Mouse (Mus musculus) cerebellum, adult 9-11 months (tissue): ENCODE data around the gene C1s1.
"Not testable (repeated sequence)": the region's sequence is repeated elsewhere in the genome, so short reads cannot be mapped to it uniquely, and the experiment has no call there.

ENCODE experiments used
- DNase-seq: peaks from one replicate; pipeline ENCODE4 v3.0.0; 2022

C1s1 gene

GRCm38 (mm10) chr6:124542284-124542683 lies at the start of gene C1s1:
C1s1 (minus strand) TSS chr6:124542359.
- DNase-seq, result peak; percentile 23

DNA sequence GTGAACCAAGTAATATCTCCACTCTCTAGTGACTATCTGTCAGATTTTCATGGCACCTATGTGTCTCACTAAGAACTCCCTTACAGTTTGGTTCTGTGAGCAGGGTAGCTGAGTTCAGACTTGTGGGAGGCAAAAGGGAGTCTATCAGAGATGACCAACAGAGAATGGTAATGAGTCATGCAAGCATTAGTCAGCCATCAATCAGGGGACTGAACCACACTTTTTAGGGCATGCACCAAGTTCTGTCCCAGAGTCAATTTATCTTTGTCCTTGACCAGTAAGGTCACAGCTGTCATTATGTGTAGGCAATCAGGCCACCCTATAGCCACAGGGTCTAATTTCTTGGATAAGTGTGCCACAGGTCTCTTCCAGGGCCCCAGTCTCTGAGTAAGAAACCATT lies 46.6 kb upstream of the C1s1 start:
- no peak for DNase-seq

DNA sequence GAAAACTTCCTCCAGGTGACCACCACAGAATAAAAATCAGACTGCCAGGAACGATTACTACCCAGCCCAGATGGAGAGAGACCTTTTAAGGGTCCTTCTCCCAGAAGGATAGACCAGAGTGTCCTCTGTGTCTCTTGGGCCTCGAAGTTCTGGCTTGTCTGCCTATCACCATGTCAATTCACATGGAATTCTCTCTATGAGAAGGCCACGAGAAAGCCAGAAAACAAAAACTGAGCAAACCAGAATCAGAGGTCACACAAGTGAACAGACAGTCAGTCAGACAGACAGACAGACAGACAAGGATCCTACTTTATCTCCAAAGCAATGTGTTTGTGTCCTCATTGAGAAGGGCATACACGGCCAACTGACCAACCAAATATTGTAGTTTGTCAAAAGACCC lies 44.1 kb upstream of the C1s1 start:
- DNase-seq, result no peak

GRCm38 (mm10) chr6:124585761-124586160 lies 43.6 kb upstream of the C1s1 start:
- no peak for DNase-seq

DNA sequence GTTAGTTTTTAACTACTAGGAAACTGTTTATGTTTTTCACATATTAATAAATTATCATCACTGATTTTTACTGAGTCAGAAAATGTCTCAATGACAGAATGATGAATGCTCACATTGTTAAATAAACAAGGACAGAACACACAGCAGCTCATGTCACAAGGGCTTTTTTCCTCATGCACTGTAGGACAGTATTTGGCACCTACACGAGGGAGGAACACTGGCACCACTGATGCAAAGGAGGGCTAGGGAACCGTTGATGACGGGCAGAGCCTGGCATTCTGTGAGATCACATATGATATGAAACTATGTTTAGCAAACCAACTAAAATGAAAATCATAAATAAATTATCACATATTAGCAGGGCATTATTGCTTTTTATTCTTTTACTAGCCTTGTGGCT lies 42.8 kb upstream of the C1s1 start:
- DNase-seq, result no peak

- DNase-seq, result no peak
Measured at GRCm38 (mm10) chr6:124582231-124582630, 40.1 kb upstream of the C1s1 start.

- not testable (repeated sequence) for DNase-seq
Measured at GRCm38 (mm10) chr6:124580155-124580554, 38.0 kb upstream of the C1s1 start.

DNA sequence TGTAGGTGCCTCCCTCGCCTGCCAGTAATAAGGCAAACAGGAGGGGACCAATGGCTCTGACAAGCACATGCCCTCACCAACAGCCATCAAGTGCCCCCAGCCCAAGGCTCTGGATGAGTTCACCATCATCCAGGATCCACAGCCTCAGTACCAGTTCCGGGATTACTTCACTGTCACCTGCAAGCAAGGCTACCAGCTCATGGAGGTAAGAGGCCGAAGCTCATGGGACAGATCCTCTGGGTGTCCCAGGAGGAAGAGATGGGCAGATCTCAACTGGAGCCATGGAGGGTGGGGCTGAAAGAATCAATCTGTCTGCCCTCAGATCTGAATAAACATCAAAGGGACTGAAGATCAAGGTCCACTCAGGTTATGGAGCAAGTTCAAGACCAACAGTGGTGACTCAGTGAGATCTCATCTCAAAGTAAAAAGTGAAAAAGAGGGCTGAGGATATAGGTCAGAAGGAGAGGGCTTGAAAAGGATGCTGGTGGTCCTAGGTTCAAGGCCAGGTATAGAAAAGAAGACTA lies 33.1 kb upstream of the C1s1 start:
- not testable (repeated sequence) for DNase-seq

DNA sequence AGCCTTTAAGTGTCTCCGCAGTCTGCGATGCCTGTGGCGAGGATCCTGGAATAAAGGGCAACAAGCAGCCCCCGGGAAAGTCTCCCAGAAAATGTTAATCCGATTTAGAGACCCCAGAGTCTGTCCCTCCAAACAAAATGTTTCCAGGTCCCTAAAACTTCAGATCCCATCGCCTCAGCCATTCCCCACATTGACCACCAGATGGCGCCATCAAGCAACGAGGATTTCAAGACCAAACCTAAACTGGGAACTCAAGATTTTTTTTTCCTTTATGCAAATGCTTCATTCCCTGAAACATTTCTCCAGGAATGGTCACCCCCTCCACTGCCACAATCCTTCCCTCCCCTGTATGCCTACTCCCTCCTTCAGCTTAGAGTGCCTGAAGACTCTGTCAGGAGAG lies 27.9 kb upstream of the C1s1 start, which contains the start of gene C1rb:
Gene C1rb, plus strand, starts transcription at position 269 of the 400 bp plus-strand sequence.
- DNase-seq, result peak; percentile 42

GRCm38 (mm10) chr6:124561611-124562010 lies 19.5 kb upstream of the C1s1 start:
- not testable (repeated sequence) for DNase-seq

DNA sequence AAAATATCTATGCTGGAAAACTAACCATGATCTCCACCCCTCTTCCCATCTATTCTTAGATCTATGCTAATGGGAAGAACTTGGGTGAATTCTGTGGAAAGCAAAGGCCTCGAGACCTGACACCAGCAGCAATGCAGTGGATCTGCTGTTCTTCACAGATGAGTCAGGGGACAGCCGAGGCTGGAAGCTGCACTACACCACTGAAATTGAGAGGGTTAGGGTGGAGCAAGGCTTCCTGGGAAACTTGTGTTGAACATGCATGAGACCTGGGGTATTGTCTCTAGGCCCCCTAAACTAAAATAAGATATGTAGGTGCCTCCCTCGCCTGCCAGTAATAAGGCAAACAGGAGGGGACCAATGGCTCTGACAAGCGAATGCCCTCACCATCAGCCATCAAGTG lies 19.0 kb upstream of the C1s1 start:
- DNase-seq, result not testable (repeated sequence)

DNA sequence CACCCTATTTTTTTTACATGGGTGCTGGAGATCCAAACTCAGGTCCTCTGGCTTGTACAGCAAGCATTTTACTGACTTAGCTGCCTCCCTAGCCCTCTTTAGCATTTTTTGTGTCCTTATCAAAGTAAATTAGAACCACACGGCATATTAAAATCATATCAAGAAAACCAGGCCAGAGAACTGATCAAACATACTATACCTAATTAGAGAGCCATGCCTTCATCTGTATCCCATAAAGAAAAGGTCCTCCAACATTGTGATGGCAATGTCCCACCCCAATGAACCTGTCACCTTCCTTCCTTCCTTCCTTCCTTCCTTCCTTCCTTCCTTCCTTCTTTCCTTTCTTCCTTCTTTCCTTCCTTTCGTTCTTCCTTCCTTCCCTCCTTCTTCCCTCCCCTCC lies 13.8 kb upstream of the C1s1 start:
- not testable (repeated sequence) for DNase-seq

GRCm38 (mm10) chr6:124552766-124553165 lies 10.6 kb upstream of the C1s1 start:
- DNase-seq, result no peak

DNA sequence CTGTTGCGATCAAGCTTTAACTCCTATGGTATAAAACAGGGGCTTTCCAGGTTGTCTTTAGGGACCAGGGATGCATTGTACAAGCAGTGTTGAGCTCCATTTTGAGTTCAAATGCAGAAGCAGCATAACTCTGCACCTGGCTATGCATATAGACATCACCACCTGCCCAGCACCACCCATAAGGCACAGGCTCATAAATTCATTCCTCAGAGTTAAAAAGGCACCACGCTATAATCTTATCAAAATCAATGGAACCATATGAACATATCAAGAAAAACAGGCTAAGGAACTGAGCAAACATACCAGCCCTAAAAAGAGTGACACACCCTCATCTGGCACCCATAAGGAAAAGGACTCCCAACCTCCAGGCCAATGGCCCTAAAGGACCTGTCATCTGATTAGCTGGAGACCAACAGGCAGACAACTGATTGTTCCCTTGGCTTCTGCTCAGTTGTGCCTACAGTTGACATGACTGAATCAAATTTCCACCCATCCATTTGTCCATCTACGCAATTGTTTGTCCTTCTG lies 6.9 kb upstream of the C1s1 start:
- no peak for DNase-seq

- DNase-seq, result not testable (repeated sequence)
Measured at GRCm38 (mm10) chr6:124547979-124548378, 5.8 kb upstream of the C1s1 start.

DNA sequence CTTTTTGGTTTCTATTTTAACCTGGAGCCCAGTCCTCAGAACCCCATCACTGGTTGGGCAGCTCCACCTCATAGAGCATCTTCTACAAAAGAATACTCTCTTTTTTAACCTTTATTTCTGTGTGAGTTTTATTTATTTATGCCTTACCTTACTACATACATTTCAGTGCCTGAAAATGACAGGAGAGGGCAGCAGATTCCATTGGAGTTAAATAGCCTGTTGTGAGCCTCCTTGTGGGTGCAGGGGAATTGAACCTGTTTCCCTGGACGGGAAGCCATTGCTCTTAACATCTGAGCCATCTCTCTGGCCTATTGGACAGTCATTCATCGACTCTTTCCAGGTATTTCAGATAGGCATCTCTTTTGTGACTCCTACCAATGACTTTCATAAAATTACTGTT lies 3.3 kb upstream of the C1s1 start:
- DNase-seq, result no peak

GRCm38 (mm10) chr6:124544466-124544865 lies 2.3 kb upstream of the C1s1 start:
- DNase-seq, result no peak

- DNase-seq, result not testable (repeated sequence)
Measured at GRCm38 (mm10) chr6:124541176-124541575, 983 bp downstream of the C1s1 start.

DNA sequence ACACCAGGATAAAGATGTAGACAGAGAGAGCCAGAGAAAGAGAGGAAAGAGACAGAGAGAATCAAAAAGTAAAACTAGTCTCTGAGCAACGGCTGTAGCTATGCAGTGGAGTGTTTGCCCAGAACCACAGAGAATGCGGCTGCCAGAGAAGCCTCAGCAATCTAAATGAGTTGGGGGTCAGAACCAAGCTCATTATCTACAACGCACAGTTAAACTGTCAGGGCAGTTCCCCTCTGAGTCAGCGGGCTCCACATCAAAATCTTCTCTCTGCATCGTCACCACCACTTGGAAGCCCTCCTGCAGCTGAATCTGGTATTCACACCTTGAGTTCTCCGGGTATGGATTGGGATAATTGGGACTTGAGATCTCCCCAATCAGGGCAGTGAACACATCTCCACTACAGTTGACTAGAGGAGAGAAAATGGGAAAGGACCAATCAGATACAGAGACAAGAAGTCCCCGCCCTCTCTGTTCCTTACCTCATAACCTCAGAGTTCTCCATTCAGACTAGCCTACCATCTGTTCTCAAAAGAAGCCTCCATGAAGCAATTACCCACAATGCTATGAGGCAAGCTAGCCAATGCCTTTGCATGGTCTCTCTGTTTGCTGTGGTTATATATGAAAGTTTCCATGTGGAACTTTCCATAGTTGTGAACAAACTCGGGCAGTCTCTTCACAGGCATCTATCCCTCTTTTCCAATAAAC lies 5.9 kb downstream of the C1s1 start:
- DNase-seq, result not testable (repeated sequence)

GRCm38 (mm10) chr6:124531077-124531476 lies 11.1 kb downstream of the C1s1 start:
- no peak for DNase-seq

- no peak for DNase-seq
Measured at GRCm38 (mm10) chr6:124527881-124528280, 14.3 kb downstream of the C1s1 start.

- not testable (repeated sequence) for DNase-seq
Measured at GRCm38 (mm10) chr6:124522082-124522481, 20.1 kb downstream of the C1s1 start.

DNA sequence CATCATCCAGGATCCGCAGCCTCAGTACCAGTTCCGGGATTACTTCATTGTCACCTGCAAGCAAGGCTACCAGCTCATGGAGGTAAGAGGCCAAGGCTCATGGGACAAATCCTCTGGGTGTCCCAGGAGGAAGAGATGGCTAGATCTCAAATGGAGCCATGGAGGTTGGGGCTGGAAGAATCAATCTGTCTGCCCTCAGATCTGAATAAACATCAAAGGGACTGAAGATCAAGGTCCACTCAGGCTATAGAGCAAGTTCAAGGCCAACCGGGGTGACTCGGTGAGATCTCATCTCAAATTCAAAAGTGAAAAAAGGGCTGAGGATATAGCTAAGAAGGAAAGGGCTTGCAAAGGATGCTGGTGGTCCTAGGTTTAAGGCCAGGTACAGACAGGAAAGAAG lies 24.4 kb downstream of the C1s1 start:
- not testable (repeated sequence) for DNase-seq

GRCm38 (mm10) chr6:124512355-124512836 lies 29.8 kb downstream of the C1s1 start, which contains the start of gene C1ra:
C1ra (plus strand) TSS chr6:124512405.
- DNase-seq, result peak; percentile 45
